Mouse (Mus musculus) gastrocnemius, adult 18-20 months (tissue): ENCODE data around the gene Sav1. TPM values are rescaled to one million over a fixed set of nuclear protein-coding genes. Genes with fewer than 3 reads are reported as not detected.

ENCODE experiments used
- DNase-seq: peaks from one replicate; pipeline ENCODE4 v3.0.0; 2021; ENCODE audit warnings: low spot score
- long read RNA-seq, 2 experiments: library from polyadenylated mRNA; stranded (forward); transcript quantifications; one replicate each; pipeline ENCODE4 v2.0.0; 2021
- total RNA-seq, 2 experiments: library from RNA; stranded (reverse); gene quantifications; 2 replicates each; pipeline ENCODE4 v1.2.3; 2021

Sav1 gene
- total RNA-seq, result 10 to 100 TPM; 35.4 to 43.6 TPM
- long read RNA-seq, experiment 1, transcript Sav1-201 (5 exons, 2,524 nt), result major isoform, 27 of 32 reads
- long read RNA-seq, experiment 1, partial matches to known transcripts, result 0 of 32 reads
- long read RNA-seq, experiment 1, other reads (novel, unspliced or antisense), result 5 of 32 reads
- long read RNA-seq, experiment 2, transcript Sav1-201 (5 exons, 2,524 nt), result major isoform, 27 of 38 reads
- long read RNA-seq, experiment 2, partial matches to known transcripts, result 0 of 38 reads
- long read RNA-seq, experiment 2, other reads (novel, unspliced or antisense), result 10 of 38 reads

GRCm38 (mm10) chr12:69986786-69987497, at the start of gene Sav1:
Sav1 (minus strand) TSS chr12:69987002.
- DNase-seq, result peak; percentile 92

GRCm38 (mm10) chr12:70026233-70026632, 39.4 kb upstream of the Sav1 start:
- DNase-seq, result no peak

DNA sequence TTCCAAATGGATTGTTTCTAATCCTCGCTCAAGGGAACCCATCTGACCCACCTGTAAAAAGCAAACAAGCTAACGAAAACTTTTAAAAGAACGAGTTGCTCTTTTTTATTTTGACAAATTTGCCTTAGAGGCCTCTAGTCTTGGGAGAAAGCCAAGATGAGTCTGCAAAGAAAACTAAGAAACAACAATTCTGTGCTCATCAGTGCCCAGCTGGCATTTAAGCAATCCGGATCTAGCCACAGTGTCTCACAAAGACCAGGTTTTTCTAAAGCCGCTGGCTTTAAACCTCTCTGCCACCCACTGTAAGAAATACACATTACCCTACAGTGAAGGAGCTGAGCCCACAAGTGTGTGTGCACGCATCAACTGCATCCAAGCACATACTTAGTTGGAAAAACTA, 38.6 kb upstream of the Sav1 start:
- no peak for DNase-seq

DNA sequence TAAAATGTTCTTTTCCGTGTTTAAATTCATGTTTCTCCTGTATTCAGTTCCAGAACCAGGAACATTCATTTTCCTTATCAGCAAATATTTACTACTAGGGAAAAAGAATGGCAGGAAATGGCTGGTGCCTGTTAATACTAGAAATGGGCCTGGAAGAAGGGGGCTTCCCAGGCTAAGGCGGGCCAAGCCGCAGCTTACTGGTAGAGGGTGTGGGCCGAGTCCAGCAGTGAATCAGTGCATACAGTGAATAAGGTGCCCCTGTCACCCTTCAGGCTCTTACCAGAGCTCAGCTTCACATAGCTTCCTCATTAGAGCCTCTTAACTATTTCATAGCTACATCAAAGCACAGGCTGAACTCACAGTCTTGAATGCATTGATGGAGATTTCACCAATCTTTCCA, 36.8 kb upstream of the Sav1 start:
- no peak for DNase-seq

DNA sequence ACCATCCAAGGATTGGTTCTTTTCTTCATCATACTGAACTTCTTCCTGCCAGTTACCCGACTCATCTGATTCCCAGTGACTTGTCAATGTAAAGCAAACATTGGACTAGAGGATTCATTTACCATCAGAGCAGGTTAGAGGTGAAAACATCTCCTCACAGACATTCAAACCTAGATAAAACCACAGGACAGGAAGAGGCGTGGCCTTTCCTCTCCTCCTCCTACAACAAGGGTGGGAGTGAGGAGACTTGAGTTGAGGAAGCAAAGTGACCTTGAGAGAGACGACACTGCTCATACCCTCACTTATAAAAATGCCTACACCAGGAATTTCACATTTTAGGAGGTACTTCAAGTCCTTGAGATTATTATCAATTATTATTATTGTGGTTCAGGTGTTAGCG, 31.4 kb upstream of the Sav1 start:
- DNase-seq, result no peak

- DNase-seq, result no peak
Measured at GRCm38 (mm10) chr12:70015936-70016335, 29.1 kb upstream of the Sav1 start.

- DNase-seq, result no peak
Measured at GRCm38 (mm10) chr12:70011681-70012080, 24.9 kb upstream of the Sav1 start.

DNA sequence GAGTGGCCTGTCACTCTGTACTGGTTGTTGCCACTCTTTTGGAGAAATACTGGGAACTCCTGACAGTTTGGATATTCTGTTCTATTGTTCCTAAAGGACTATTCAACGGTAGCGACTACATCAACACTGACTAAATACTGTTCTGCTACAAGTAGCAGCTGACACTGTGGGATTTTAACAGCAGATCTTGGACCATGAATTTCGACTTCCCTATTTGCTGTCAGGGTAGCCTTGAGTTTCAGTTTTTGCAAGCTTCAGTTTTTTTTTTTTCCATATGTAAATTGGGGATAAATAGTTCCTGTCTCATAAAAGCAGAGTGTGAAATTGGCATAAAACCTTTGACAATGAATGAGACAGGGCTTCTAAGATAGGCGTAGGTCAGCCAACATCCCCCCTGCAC, 23.6 kb upstream of the Sav1 start:
- DNase-seq, result no peak

- DNase-seq, result no peak
Measured at GRCm38 (mm10) chr12:70005103-70005502, 18.3 kb upstream of the Sav1 start.

GRCm38 (mm10) chr12:69998186-69998983, 11.6 kb upstream of the Sav1 start:
- no peak for DNase-seq

DNA sequence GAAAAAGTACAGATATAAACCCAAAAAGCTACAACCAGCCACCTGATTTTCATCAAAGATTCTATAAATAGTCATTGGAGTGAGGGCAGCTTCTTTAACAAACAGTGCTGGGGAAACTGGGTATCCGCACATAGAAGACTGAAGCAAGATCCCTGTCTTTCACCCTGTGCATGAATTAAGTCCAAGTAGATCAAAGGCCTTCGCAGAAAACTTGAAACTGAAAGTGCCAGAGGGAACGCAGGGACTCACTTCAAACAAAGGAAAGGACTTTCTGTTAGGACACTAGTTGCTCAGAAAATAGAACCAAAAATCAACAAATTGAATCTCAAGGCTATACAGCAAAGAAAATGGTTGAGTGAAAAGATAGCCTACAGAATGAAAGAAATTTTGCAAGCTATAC, 8.6 kb upstream of the Sav1 start:
- no peak for DNase-seq

- DNase-seq, result peak; percentile 42
Measured at GRCm38 (mm10) chr12:69986241-69986762, 500 bp downstream of the Sav1 start.

DNA sequence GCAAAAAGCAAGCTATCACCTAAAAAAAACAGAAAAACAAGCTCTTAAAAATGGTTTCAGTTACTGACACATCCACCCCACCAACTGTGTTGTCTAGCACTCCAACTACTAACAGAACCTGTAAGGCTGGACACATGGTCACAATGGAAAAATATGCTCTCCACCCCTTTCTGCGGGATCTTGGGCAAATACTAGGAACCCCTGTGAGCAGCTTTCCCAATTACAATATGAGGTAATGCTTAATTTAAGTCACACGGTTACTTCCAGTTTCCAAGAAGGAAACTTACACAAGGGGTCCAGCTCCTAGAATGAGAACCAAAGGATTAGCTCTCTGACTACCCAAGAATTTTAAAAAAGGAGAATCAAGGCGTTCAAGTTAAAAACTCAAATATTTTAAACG, 1.3 kb downstream of the Sav1 start:
- no peak for DNase-seq

- no peak for DNase-seq
Measured at GRCm38 (mm10) chr12:69982874-69983273, 3.9 kb downstream of the Sav1 start.

GRCm38 (mm10) chr12:69977376-69977998, 9.3 kb downstream of the Sav1 start:
- DNase-seq, result no peak

- no peak for DNase-seq
Measured at GRCm38 (mm10) chr12:69976688-69977087, 10.1 kb downstream of the Sav1 start.

- DNase-seq, result no peak
Measured at GRCm38 (mm10) chr12:69973666-69974065, 13.1 kb downstream of the Sav1 start.

DNA sequence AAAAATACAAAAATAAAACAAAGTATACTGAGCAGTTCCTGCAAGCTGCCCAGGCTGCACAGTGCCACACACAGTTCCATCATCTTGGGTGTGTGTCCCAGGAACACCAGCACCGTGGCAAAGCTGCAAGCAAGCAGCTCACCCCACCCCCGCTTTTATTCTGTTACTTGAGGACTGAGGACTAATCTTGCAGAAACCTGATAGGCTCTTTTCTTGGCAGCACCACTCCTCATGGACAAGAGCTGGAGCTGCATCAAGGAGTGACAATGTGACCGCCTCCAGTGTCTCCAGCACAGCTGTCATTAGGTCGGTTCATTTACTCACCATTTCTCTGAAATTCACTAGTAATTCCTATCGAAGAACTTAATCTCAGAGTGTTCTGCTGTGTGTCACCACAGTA, 18.6 kb downstream of the Sav1 start:
- DNase-seq, result peak; percentile 77

DNA sequence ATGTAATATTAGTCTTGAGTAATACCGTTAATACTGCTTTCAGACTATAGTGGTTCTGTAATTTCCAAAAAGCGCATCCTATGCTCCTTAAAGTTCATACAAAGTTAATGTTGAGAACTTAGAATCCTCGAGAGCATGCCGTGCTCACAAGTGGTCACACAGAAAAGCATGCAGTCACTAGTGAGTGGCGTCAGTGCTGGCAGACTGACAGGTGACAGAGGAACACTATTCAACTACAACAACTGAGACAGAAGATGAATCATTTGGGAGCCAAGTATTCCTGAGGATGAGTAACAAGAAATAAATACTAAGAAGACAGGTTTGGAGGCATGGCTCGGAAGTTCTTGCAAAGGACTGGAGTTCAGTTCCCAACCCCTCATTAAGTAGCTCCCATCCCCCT, 19.7 kb downstream of the Sav1 start:
- DNase-seq, result no peak

DNA sequence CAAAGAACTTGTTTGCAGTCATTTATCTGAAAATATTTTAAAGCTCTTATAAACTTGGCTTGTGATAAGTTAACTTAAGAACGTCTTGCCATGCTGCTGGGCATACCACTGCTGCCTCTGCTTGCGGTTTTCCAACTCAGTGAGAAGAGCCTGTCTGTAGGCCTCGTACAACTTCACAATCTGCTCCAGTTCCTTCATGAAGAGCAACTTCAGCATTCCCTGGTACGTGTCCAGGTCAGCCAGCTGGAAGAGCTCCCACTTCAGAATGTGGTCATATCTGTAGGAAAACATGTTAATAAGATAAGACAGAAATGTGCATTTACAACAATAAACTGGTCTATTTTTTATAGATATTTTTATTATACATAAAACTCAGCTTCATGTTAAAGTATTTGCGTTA, 20.7 kb downstream of the Sav1 start:
- DNase-seq, result no peak

DNA sequence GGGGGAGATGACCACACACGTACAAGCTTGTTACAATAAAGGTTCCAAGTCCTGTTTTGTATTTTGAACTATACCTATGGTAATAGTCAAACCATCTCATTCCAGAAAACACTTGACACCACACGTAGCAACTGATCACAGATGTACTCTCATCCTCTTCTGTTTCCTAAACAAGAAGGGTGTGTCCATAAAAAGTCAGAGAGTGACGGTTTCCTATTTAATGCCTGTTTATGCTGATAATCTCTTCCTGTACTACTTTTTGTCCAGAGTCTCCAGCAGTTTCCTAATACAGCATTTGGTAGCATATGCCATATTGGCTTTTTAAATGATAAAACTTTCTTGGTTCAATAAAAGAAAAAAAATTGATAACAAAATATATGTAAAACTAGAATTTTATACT, 21.2 kb downstream of the Sav1 start:
- no peak for DNase-seq

DNA sequence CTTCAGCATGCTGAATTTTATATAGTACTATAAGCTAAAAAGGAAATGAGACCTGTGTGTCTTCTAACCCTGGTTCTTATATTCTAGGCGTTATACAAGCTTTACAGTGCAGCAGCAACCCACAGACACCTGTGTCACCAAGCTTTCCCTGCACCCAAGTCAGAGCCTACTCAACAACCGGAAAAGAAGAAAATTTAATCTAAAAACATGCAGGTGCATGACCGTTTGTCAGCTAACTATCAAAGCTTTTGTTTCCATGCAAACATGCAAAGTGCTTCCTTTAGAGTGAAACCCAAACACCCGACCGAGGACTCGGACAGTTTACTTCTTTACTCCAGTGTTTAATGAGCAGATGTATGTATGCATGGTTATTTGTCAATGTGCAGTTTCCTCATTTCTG, 23.7 kb downstream of the Sav1 start:
- DNase-seq, result no peak
